7 mouse cellular contexts compared by ENCODE assay signal in the genomic region with DNA sequence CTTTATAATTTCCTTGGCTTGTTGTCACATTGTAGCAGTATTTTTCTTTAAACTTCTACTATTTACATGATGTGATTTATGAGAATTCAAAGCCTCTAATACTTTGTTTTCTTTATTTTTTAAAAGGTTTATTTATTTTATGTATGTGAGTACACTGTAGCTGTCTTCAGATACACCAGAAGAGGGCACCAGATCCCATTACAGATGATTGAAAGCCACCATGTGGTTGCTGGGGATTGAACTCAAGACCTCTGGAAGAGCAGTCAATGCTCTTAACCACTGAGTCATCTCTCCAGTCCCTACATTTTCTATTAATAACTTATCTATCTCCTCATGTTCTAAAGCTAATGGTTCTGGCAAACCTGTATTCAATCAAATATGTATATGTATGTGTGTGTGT. TPM values are rescaled to one million over a fixed set of nuclear protein-coding genes. Genes with fewer than 3 reads are reported as not detected.
DNase-seq lines count a peak whose midpoint lies in the region; ATAC-seq and TF ChIP-seq lines count a peak whose summit lies in the region.
"Not testable (repeated sequence)": the region's sequence is repeated elsewhere in the genome, so short reads cannot be mapped to it uniquely, and the experiment has no call there.

No protein-coding gene starts in this region.

- H3K4me1 ChIP-seq in lung, embryonic 14.5 days (ENCODE audit: insufficient read depth); stomach, postnatal 0 days (replicated peaks; ENCODE audit: control insufficient read depth, insufficient read depth): not testable (repeated sequence)

- peak; percentile 49 for TF ChIP-seq CTCF in gastrocnemius, adult 2 months (IDR thresholded peaks at IDR 0.05)
- peak; percentile 72 for TF ChIP-seq CTCF in layer of hippocampus, adult 2 months (conservative IDR thresholded peaks at IDR 0.05)
- TF ChIP-seq CTCF in lung, embryonic 14.5 days (IDR thresholded peaks at IDR 0.05; ENCODE audit: low read depth) = peak; percentile 39
- TF ChIP-seq CTCF in stomach, postnatal 0 days (IDR thresholded peaks at IDR 0.05; ENCODE audit: low read depth) = peak; percentile 56

- TF ChIP-seq EP300 in stomach, postnatal 0 days (optimal IDR thresholded peaks at IDR 0.05) = not testable (repeated sequence)

- intact Hi-C loops in gastrocnemius, adult 2 months (cut with DNase I) = not testable (repeated sequence)

- H3K9me3 ChIP-seq in lung, embryonic 14.5 days (ENCODE audit: low read depth, low read length); stomach, postnatal 0 days (ENCODE audit: control insufficient read depth, low read length): not testable (repeated sequence)

- not testable (repeated sequence) for H3K27ac ChIP-seq in gastrocnemius, adult 2 months; layer of hippocampus, adult 2 months; lung, embryonic 14.5 days (ENCODE audit: low read depth); stomach, postnatal 0 days (replicated peaks)

- DNase-seq in CD4-positive, CD25-positive, alpha-beta regulatory T cell, adult 2 months (ENCODE audit: low read depth, low spot score) = peak; percentile 29
- peak; percentile 41 for DNase-seq in NIH3T3 (ENCODE audit: low read depth)
- not testable (repeated sequence) for DNase-seq in gastrocnemius, adult 2 months; layer of hippocampus, adult 2 months (ENCODE audit: low spot score in 2 of 2); lung, embryonic 14.5 days; stomach, postnatal 0 days (ENCODE audit: low spot score)
- peak; percentile 29 for DNase-seq in induced T-regulatory cell, adult 2 months (ENCODE audit: low read depth)

- not testable (repeated sequence) for H3K36me3 ChIP-seq in lung, embryonic 14.5 days (ENCODE audit: insufficient read depth); stomach, postnatal 0 days (ENCODE audit: control insufficient read depth, insufficient read depth, low read length)

- ATAC-seq in lung, embryonic 14.5 days (ENCODE audit: insufficient read depth); stomach, postnatal 0 days (ENCODE audit: low FRiP score, low TSS enrichment): not testable (repeated sequence)

- not testable (repeated sequence) for H3K4me2 ChIP-seq in lung, embryonic 14.5 days; stomach, postnatal 0 days (replicated peaks; ENCODE audit: low read depth)

- H3K4me3 ChIP-seq in gastrocnemius, adult 2 months; layer of hippocampus, adult 2 months; lung, embryonic 14.5 days (ENCODE audit: low read depth, low read length); stomach, postnatal 0 days (ENCODE audit: low read depth, low read length): not testable (repeated sequence)

- not testable (repeated sequence) for H3K9ac ChIP-seq in lung, embryonic 14.5 days; stomach, postnatal 0 days (ENCODE audit: low read length)

- H3K27me3 ChIP-seq in lung, embryonic 14.5 days (ENCODE audit: insufficient read depth, low read length); stomach, postnatal 0 days (ENCODE audit: control insufficient read depth, insufficient read depth, low read length): not testable (repeated sequence)

RNA-seq across cellular contexts. Expression of gene Bcas2, which starts 13.0 kb away (rescaled TPM):
- total RNA-seq in gastrocnemius, adult 2 months (2021) = 10 to 100 TPM; 41.3 to 51.7 TPM
- total RNA-seq in layer of hippocampus, adult 2 months (2021) = 10 to 100 TPM; 63.8 to 69.1 TPM
- polyA plus RNA-seq in lung, embryonic 14.5 days (2014; fragmentation: Nextera tagmentation; extraction: Ambion mirVana) = 190 and 192 TPM in 2 replicates
- 104 and 109 TPM in 2 replicates for polyA plus RNA-seq in stomach, postnatal 0 days (2015; fragmentation: Nextera tagmentation; extraction: Ambion mirVana)
